Mouse (Mus musculus): Measurements from ENCODE around the gene Crybb1.
A peak's percentile ranks its signal among the peaks of the same experiment; 100 is the strongest.

The Crybb1 gene

GRCm38 (mm10) chr5:112237866-112238570, 17.6 kb upstream of the Crybb1 start:
- DNase-seq (ENCODE audit: low read depth, low spot score): no peak

- no peak for DNase-seq (ENCODE audit: low read depth, low spot score)
Observed at GRCm38 (mm10) chr5:112238781-112239482, 16.7 kb upstream of the Crybb1 start.

- DNase-seq (ENCODE audit: low read depth, low spot score): peak; percentile 89
Observed at GRCm38 (mm10) chr5:112240761-112241160, 14.9 kb upstream of the Crybb1 start.

DNA sequence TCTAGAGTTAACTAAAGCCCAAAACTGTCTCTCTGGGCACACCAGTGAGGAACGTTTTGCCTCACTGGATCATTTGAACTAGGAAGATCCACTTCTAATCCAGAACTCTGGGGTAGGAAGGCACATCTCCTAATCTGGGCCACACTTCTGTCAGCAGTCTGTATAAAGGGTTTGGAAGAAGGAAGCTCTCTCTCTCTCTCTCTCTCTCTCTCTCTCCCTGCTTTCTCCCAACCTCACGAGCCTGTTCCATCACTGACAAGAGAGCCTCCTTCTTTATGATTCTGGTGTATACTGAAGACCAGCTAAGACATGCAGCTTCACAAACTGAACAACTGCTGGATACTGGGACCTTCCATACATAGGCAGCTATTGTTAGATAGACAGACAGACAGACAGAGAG, 13.8 kb upstream of the Crybb1 start:
- no peak for DNase-seq (ENCODE audit: low read depth, low spot score)

DNA sequence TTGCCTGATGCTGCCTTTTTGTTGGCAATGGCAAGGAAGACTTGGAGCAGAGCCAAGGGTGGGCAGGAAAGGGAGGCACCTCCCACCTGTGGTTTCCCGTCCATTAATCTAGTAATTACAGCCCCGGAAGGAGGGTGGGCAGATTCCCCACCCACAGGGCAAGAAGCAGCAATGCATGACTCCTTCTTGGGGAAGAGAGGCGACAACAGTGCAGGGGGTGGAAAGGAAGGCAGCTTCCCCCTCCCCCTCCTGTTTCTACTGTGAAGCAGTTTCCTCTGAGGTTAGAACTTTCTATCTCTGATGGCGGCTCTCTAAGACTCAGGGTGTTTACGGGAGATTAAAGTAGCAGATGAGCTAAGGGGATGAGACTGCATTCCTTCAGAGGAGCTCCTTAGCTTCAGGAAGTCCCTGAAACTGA, 13.2 kb upstream of the Crybb1 start:
- DNase-seq (ENCODE audit: low read depth, low spot score): no peak

- DNase-seq (ENCODE audit: low read depth, low spot score): no peak
Observed at GRCm38 (mm10) chr5:112243041-112243440, 12.6 kb upstream of the Crybb1 start.

GRCm38 (mm10) chr5:112243539-112244274, 11.9 kb upstream of the Crybb1 start:
- DNase-seq (ENCODE audit: low read depth, low spot score): no peak

GRCm38 (mm10) chr5:112244275-112244562, 11.4 kb upstream of the Crybb1 start:
- no peak for DNase-seq (ENCODE audit: low read depth, low spot score)

- no peak for DNase-seq (ENCODE audit: low read depth, low spot score)
Observed at GRCm38 (mm10) chr5:112244890-112245615, 10.6 kb upstream of the Crybb1 start.

- peak; percentile 69 for DNase-seq (ENCODE audit: low read depth, low spot score)
Observed at GRCm38 (mm10) chr5:112247399-112247798, 8.2 kb upstream of the Crybb1 start.

DNA sequence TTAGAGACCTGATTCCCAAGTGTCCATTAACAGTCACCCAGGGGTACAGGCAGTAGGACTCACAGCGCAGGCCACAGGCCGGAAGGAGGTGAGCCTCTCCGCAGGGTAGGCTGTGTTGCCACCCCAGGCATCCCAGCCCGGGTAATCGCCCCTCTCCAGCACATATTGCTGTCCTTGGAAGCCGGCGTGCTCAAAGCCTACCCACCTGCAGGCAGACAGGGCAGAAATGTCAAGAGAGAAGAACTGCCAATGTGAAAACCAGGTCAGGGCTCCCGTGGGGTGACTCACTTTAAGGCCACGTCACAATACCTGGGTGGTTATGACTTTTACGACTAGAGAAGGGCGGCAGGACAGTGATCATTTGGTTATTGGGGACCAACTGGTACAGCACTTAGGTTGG, 6.5 kb upstream of the Crybb1 start:
- DNase-seq (ENCODE audit: low read depth, low spot score): no peak

DNA sequence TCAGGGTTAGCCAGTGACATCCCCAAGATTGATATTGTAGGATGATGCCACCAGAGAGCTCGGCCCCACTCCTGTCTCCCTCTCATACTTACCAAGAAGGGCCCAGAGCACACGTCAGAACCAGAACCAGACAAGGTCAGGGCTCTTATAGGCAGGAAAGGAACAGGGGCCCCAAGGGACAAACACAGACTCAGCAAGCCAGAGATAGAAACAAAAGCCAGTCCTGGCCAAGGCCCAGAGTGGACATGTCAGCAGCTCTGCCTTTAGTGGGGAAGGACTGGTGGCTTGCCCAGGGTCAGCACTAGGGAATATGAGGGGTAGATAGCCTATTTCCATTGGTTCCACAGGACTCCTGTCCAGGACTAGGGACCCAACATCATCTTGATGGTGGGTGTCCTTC, 3.2 kb upstream of the Crybb1 start, which contains the start of gene Cryba4:
Cryba4 (minus strand) TSS at position 119 of the 400 bp plus-strand sequence.
- DNase-seq (ENCODE audit: low read depth, low spot score): no peak

DNA sequence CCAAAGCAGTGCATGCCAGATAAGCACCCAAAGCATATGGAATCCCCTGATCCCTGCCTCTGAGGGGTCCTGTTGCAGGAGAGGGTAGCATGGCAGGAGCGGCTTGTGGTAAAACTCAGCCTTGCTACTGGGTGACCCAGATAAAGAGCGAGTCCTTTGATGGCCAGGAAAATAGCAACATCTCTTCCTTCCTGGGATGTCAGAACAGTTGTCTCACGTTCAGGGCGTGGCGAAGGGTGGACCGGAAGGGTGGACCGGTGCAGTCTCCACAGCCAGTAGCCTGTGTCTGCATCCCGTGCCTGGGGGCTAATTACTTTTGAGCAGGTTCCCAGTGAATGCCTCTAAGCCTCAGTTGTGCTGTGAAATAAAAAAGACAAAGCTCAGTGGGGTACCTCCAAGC, 2.4 kb upstream of the Crybb1 start:
- peak; percentile 54 for DNase-seq (ENCODE audit: low read depth, low spot score)

DNA sequence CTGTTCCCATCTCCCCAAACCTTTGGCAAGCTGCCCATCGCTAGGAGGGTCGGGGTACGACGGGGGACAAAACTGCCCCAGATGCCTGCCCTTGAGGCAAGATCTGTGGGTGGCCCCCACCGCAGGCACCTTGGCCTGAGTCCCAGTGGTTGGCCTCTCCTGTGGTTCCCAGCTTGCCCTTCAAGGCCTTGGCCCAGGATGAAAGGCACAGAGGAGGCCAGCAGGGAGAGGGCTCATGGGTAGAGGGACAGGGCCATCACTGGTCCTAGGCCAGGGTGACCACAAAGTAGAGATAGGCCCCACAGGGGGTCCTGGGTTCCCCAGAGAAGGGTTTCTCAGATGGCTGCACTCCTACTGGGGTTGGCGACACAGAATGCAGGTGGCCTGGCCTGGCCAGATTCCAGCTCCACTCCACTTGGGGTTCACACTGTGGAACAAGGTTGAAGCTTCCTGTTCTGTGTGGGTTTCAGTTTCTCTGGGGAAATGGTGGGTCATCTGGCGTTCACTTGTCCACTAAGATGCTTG, 1.3 kb upstream of the Crybb1 start:
- no peak for DNase-seq (ENCODE audit: low read depth, low spot score)

DNA sequence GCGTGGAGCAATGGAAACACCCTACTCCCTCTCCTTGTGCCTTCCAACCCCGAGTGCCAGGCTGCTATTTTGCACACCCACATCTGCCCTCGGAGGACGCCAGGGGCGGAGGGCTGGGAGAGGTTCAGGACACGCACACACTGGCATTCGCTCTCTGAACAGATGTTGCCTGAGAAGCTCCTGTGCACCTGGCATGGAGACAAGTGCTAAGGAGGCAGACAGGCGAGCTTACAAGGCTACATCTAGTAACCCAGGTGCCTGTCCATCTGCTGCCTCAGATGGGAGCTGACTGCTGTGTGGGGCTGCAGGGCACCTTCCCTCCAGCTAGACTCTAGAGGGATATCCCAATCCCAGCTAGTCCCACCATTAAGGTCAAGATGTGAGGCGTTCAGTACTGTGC, 842 bp downstream of the Crybb1 start:
- DNase-seq (ENCODE audit: low read depth, low spot score): no peak

DNA sequence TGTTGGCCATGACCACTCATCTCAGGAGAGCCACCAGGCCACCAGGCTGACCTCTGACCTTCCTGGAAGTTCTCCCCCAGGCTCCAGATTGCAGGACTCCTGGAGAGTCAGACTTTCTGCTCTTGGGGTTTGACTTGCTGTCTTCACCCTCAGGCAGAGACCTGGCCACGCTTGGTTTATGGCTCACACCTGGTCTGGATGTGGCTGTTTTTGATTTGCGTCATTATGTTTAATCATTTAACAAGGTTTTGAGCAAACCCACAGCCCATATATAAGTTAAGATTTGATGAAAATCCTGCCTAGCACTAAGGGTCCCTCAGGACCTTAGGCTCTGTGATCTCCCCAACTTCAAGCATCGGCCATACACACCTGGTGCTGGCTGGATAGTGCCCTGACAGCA, 2.3 kb downstream of the Crybb1 start:
- no peak for DNase-seq (ENCODE audit: low read depth, low spot score)

GRCm38 (mm10) chr5:112259862-112260650, 4.4 kb downstream of the Crybb1 start:
- DNase-seq (ENCODE audit: low read depth, low spot score): no peak

GRCm38 (mm10) chr5:112260818-112261217, 5.2 kb downstream of the Crybb1 start:
- no peak for DNase-seq (ENCODE audit: low read depth, low spot score)

- no peak for DNase-seq (ENCODE audit: low read depth, low spot score)
Observed at GRCm38 (mm10) chr5:112264099-112264498, 8.5 kb downstream of the Crybb1 start.

GRCm38 (mm10) chr5:112265110-112265509, 9.5 kb downstream of the Crybb1 start:
- no peak for DNase-seq (ENCODE audit: low read depth, low spot score)

- DNase-seq (ENCODE audit: low read depth, low spot score): peak; percentile 69
Observed at GRCm38 (mm10) chr5:112265515-112265914, 9.9 kb downstream of the Crybb1 start.

Measured in ES-CJ7 (cell line).